Mouse (Mus musculus): ENCODE results near the gene Gprin1.
"Not testable (repeated sequence)": the region's sequence is repeated elsewhere in the genome, so short reads cannot be mapped to it uniquely, and the experiment has no call there.

Gene Gprin1

DNA sequence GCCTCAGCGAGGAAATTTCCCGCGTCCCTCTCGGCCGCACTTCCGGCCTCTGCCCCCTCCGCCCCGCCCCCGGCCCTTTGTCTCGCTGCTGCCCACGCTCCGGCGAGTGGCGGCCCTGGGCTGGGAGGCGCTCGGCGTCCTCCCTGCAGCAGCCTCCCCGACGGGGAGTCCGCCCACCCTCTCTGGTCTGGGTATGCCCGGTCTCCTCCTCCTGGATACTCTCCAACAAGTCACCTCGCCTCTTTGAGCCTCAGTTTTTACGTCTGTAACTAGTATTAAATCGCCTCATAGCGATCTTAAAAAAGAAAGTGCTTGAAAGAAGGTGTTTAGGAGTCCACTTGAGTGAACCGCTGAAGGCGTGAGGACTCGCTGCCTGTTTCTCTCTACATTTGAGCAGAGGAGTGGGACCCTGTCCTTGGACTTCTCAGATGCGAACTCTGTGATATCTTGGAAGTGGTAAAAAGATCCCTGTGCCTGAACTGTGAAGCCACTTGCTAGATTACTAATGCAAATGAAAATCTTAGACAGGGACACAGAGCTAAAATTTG, at the start of gene Gprin1:
Gprin1 (minus strand) TSS at position 11 of the 548 bp plus-strand sequence.
- no peak for DNase-seq

DNA sequence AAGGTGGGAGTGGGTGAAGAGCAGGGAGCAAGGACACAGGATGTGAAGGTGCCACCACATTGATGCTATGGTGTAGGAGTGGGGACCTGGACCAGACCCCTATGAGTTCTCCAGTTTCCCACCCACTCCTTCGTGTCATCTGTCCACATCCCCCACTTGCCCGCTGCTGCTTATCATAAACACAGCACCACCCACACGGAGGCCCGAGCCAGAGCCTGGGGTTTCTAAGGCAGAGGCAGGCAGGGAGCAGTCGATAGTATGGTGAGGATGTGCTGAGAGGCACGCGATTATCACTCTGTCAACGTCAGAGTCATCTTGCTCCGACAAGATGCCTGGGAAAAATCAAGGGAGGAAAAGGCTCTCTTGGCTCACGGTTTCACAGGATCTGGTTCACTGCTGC, 49.1 kb upstream of the Gprin1 start:
- no peak for DNase-seq

DNA sequence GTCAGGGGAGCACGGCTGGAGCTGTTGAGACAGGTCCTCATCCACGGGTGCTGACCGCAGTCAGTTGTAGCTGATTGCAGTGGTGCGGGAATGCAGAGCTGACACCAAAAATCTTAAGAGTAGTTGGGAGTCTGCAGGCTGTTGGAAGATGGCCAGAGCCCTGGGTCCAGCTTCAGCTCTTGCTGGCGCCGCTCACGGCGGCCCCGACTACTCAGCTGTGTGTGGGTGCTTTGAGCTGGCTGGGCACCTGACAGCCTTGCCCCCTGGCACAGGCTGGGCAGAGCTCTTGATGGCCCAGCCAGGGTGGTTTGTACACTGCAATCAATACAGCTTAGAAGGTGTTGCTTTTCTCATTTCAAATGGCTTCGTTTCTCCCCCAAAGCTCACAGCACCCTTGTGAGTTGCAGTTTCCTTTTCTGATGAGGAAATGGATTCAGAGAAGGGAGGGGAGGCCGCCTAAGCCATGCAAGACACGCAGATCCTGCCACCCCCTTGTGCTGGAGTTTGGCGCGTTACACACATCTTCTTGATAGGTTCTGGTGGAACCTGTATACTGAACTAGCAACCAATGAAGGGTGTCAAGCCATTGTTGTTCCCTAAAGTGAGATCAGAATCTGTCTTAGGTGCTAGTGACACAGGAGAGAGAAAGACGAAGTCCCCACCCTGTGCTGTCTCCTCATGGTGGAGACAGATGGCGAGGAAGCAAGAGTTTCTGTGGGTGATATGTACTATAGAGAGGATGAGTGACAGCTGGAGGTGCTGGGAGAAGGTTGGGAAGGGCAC, 48.4 kb upstream of the Gprin1 start:
- DNase-seq = no peak

DNA sequence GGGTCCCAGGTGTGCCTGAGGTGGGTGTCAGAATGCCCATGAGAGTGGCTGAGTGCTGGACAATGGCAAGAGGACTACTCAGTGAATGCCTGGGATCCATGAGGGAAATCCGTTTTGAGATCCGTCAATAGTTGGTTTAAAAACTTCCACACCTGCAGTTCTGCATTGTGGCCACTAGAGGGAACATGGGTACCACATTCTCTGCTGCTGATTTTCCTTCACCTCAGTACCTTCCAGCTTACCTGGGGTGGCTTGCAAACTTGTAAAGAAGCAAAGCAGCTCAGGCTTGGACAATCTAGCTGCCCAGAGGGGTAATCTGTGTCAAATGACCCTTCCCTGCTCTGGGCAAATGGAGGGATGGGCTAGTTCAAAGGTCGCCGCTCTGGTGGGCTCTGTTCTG, 47.7 kb upstream of the Gprin1 start:
- no peak for DNase-seq

DNA sequence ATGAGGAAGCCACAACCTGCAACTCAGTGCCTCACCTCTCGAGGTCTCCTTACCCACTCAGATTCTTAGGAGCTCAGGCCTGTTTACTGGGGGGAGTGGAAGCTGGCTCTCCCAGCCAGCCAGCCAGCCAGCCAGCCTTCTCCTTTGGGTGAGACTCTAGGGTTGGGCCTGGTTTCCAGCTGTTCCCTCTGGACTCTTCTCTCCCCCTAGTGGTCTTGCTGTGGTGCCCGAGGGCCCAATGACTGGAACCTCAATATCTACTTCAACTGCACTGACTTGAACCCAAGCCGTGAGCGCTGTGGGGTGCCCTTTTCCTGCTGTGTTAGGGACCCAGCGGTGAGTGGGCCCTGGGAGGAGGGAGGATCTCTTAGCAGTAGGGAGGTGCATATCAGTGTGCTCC, 45.2 kb upstream of the Gprin1 start:
- DNase-seq = no peak

DNA sequence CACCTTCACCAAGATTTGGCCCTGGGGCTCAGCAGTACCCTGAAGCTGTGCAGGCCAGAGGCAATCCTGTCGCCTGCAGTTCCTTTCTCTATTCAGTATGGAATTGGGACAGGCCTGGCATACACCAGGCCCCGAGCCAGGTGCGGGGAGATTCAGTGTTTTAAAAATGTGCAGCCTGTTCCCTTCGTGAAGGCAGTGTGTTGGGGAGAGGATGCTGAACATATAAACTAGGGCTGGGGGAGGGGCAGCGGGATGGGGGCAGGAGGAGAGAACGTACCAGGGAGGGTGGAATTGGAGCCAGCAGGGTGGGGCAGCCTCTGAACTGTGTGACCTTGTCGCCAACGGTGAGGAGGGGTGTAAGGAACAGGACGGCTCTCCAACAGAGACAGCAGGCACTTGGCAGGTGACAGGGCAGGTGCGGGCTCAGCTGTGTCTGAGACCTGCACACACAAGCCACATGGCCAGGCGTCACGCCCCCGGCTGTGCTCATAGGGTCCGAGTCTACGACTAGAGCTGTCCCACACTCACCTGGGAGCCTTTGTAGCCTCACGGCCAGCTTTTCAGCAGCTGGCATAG, 44.4 kb upstream of the Gprin1 start:
- no peak for DNase-seq

DNA sequence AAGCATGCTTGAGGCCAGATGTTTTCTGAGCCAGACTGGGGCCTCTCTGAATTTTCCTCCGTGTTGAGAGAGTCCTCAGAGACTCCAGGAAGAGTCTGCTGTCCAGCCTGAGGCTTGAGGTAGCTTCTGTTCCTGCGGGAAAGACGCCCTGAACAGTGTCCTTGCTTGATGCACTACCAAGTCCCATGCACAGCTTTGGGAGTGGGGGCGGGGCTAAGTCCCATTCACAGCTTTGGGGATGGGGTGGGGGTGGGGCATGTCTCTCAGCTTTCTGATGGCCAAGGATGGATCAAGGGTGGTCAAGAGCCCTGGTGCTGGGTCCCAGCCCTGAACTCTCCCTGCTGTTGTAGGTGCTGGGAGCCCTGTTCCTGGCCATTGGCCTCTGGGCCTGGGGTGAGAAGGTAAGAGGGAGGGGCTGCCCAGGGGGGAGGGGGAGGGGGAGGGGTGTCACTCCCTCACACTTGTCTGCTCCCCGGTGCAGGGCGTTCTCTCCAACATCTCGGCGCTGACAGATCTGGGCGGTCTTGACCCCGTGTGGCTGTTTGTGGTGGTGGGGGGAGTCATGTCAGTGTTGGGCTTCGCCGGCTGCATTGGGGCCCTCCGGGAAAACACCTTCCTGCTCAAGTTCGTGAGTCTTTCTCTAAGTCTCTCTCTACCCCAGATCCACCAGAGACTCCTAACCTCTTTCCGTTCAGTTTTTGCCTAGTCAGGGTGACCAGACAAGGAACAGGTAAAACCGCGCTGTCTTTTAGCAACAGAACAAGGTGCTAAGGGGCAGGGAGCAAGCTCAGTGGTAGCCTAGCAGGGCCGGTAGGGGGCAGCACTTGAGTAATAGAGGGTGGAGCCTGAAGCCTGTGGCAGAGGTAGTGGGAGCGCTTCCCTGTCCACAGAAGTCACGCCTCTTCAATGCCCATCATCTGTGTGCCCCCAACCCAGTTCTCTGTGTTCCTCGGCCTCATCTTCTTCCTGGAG, 42.9 kb upstream of the Gprin1 start:
- peak; percentile 11 for DNase-seq

DNA sequence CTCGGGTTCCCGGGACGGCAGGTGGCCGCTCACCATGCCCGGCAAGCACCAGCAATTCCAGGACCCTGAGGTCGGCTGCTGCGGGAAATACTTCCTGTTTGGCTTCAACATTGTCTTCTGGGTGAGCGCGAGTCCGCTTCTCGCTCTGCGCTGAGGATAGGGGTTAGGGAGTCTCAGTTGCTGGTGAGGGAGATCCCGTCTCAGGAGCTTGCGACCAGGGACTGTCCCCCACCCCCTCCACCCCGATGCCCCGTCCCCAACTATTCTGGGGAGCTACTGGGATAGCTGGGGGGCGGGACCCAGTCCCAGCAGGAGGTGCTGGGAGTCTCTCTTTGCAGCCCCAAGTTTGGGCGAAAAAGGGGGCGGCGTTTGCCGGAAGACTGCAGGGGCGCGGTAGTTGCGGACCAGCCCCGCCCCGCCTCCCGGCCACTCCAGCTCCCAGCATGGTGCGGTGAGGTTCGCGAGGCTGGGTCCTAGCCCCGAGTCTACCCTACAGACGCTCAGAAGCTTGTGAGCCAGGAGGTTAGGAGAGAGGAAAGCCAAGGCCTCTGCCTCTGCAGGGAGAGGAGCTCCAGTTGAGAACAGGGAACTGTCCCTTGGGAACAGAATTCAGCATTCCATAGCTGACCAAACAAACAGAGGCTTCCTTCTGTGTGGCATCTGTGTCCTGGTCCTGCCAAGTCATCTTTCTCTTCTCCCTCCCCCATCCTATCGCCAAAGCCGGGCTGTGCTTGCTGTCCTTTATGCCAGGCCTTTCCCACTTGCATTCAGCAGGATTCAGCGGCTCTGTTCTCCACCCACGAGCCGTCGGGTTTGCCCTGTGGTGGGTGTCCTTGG, 40.1 kb upstream of the Gprin1 start:
- no peak for DNase-seq

DNA sequence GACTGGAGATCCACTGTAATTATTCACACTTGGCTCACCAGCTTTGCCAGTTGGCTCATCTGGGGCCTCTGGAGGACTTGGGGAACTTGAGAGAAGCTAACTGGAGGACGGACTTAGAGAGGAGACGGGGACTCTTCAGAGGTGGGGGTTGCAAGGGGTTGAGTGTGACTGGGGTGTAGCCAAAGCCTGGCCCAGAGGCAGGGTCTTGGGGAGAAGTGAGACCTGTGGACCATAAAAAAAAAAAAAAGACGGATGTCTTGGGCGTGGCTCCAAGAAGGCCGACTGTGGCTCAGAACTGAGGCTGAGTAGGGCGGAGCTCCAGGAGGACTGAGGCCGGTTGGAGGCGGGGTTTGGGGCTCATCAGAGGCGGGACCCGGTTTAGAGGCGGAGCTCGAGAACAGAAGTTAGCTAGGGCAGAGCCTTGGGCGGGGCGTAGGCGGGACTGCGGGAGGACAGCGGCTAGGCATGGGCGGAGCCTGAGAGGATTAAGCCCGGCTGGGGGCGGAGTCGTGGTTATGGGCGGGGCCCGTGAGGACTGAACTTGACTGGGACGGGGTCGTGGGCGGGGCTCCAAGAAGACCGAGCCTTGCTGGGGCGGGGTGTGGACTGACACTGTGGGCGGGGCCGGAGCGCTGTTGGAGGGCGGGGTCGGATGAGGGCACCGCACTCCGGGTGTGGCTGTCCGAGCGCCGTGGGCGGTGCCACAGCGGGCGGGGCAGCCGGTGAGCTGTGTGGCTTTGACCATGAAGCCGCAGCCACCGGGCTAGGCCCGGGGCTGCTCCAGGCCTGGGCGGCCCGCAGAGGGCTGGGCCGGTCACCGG, 39.3 kb upstream of the Gprin1 start, which contains the start of gene Tspan17:
Tspan17 (plus strand) TSS at position 638 of the 821 bp plus-strand sequence.
- DNase-seq = peak; percentile 55

DNA sequence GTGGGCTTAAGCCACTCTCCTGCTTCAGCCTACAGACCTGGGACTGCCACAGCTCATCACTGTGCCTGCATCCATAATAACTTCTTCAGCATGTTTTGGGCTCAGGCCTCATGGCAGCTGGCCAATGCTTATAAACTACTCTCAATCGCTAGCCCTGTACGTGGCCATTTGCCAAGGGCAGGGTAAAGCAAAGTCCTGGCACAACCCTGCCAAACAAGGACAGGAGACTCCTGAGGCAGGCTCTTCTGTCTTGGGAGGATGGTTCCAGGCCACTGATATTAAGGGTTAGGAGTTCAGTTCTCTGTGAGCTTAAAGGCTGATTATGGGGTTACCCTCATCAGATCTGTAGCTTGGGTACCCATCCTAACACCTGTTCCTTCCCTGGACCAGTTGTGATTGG, 37.9 kb upstream of the Gprin1 start:
- not testable (repeated sequence) for DNase-seq

DNA sequence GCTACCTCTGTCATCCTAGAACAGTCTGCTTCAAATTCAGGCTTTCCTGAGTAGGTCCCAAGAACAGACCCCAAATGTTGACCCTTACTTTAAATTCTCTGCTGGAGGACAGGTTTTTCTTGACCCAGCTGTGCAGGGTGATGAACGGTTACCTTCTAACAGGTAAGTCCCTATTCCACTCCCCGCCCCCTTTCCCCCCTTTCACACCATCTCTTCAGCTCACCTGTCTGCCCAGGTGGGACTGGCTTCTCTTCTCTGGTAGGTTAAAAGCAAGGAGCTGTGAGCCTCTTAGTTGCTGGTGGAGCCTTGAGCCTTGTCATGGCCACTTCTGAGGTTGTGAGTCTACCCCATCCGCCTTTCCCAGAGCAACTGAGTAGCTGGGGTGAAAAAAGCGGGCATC, 34.0 kb upstream of the Gprin1 start, which contains the start of gene Eif4e1b:
Eif4e1b (plus strand) TSS at position 301 of the 400 bp plus-strand sequence.
- DNase-seq = no peak

DNA sequence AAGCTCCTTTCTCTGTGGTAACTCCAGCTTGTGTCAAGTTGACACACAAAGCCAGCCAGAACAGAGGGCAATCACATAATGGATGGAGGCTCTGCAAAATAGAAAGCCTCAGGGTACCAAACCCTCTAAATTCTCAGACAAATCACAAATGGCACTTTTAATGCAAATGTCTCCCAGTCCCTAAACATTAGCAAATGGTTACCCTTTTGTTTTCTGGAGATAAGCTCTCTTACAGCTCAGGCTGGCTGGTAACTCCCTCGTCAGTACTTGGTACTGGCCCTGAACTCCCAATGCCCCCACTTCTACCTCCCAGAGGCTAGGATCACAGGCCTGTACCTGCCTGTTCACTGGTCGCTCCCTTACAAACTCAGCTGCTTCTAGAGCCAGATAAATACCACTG, 33.6 kb upstream of the Gprin1 start:
- no peak for DNase-seq

DNA sequence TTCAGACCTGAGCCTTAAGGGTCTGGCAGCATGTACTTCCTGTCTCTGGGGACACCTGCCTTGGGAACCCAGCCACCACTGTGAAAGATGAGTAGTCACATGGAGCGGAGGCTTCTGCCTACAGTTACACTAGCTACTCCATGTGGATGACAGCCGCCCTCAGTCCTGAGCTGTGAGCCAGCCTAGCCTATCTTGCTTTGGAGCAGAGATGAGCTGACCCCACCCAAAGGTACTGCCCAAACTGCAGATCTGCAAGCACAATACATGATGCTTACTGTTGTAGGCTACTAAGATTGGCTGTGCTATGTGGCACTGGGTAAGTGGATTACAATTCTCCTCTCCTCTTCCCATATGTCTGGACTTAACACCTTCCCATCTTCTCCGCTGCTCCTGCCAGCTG, 31.4 kb upstream of the Gprin1 start:
- DNase-seq = no peak

DNA sequence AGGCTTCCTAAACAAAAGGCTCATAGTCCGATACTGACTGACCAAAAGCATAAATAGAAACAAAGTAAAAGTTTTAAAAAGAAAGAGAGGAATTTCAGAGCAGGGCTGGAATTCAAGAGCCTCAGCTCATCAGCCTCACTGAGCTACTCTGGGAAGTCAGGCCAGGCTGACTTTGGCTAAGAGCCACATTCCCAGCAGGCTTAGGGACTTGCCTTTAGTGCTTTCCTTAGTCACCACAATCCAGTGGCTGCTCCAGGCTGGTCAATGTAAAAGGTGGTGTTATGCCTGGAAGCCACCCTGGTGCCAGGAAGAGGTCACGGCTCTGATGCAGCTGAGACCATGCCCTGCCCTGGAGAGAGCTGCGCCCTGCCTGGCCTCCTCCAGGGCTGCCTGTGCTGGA, 30.9 kb upstream of the Gprin1 start:
- DNase-seq = no peak

DNA sequence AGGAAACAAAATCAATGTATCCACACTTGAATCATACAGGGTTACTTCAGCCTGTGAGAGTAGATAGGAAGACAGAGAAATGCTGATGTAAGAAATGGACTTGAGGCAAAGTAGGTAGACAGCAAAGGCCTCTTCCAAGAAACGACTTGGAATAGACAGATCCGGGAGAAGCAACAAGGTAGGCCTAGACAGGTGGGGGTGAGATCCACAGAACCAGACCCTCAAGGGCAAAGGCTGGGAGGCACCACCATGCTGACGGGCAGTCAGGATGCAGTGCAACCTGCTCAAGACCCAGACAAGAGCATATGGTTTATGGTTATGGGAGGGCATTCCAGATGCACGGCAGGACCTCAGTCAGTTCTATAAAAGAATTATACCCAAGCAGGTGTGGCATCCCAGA, 17.3 kb upstream of the Gprin1 start:
- no peak for DNase-seq

DNA sequence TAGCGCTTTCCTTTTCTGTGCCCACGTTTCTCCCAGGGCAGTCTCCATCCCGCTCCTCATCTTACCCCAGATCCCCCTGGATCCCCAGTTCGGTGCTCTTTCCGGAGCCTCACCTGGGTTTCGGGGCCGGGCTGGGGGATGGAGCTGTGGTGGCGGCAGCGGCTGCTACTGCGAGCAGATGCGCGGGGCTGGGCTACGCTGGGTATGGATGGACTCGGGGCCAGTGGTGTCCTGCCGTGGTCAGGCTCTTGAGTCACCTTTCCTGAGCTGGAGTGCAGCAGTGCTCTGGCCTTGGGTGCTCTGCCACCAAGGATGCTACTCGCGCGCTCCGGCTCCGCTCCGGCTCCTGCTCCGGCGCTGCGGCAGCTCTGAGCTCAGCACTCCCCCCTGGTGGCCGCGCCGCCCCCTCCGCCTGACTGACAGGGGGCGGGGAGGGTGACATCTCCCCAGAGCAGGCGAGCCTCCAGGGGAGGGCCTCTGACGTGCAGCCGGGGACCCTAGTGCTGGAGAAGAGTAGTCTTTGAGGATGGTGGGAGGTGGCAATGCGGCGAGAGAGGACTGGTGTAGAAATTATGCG, 16.6 kb upstream of the Gprin1 start, which contains the start of gene Sncb:
Sncb (minus strand) TSS at position 404 of the 577 bp plus-strand sequence.
- peak; percentile 71 for DNase-seq

DNA sequence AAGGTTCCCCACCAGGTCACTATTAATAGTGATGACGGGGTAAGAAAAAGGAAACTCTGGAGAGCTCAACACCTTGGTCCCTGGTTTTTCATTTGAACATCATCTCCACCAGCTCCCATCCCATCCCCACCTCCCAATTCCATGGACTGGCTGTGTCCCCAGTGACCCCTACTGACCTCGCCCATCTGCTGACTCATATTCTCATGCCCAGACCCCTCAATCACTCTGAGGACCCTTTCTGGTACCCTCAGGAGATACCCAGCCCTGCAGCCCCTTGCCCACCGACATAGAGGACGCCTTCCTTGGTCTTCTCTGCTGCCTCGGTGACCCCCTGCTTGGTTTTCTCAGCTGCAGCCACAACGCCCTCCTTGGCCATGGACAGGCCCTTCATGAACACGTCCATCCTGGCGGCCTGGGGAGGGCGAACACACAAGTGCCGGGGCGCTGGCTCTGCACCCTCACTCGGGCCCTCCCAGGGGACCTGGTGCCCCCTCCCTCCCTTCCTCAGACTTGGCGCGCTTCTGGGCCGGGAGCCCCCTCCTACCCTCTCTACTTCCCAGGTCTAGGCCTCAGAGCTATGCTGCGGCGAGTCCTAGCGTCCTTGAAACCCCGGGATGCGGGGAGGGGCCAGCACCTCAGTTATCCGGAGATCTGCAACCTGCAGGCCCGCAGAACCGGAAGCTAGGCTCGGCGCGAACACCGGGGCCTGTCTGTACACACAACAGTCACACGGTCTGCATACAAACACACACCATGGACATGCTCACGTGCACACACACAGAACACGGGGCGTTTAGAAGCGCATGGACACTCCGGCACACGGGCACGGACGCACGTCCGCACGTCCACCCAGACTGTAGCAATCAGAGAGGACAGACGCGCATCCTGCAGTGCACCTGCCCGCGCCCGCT, 15.9 kb upstream of the Gprin1 start:
- no peak for DNase-seq

DNA sequence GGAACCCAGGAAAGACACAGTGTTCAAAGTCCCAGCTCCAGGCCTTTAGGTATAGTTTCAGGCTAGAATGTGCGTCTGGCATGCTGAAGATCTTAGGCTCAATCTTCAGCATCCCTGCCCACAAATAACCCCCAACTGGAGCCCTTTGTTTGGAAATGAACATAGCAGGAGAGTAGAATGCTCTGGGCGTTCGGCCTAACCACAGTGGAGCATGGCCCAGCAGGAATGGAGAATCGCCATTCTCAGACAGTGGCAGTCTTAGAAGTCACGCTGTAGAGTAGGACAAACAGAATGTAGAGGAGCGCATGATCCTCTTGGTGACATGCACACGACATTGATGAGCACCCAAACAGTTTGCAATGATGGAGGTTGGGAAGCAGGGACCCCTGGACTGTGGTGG, 11.2 kb upstream of the Gprin1 start:
- DNase-seq = no peak

DNA sequence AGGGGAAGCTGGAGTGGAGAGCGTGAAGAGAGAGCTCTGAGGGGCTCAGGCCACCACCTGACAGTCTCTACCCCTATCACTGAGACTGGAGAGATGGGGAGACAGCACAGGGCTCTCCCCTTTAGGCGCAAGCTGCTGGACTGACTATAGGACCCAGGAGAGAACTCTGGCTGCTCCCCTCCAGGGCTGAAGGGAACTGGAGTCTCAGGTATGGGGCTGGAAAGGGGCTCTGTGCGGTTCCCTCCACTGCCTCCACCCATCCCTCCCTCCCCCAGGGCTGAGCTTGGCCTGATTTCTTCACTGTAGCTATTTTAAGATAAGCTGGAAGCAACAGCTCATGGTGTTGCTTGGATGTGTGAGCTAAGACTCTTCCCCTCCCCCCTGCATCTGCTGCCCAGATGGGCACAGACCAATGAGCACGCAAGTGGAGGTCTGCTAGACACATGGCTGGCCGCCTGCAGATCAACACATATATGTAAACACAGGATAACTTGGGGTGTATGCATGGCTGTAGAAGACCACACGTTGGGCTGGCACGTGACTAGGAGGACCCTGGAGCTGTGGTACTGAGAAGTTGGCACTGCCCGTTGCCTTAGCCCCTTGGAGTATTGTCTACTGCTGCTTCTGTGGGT, 10.6 kb upstream of the Gprin1 start:
- DNase-seq = no peak

Measured in thymus, postnatal 25 days (tissue).